Mouse (Mus musculus) C2C12 (cell line): Measurements from ENCODE around the gene Gmds.

Source experiments
- CTCF ChIP-seq: IDR thresholded peaks from one replicate; pipeline ENCODE4 v1.5.1; 2011; ENCODE audit not compliant: control insufficient read depth, insufficient read depth, insufficient read length
- FOSL1 ChIP-seq: IDR thresholded peaks from one replicate; pipeline ENCODE4 v1.8.0; 2011; ENCODE audit warnings: mild to moderate bottlenecking, low read length; ENCODE audit not compliant: poor library complexity, insufficient read depth, severe bottlenecking
- MAX ChIP-seq: IDR thresholded peaks from one replicate; pipeline ENCODE4 v1.6.1; 2011; ENCODE audit warnings: mild to moderate bottlenecking, control low read depth
- MYOD1 ChIP-seq: IDR thresholded peaks from one replicate; pipeline ENCODE4 v1.6.1; 2011; ENCODE audit warnings: low read depth; ENCODE audit not compliant: control insufficient read depth, insufficient read length
- USF1 ChIP-seq: IDR thresholded peaks from one replicate; pipeline ENCODE4 v1.6.1; 2011; ENCODE audit warnings: low read depth, mild to moderate bottlenecking, control low read depth, moderate library complexity

DNA sequence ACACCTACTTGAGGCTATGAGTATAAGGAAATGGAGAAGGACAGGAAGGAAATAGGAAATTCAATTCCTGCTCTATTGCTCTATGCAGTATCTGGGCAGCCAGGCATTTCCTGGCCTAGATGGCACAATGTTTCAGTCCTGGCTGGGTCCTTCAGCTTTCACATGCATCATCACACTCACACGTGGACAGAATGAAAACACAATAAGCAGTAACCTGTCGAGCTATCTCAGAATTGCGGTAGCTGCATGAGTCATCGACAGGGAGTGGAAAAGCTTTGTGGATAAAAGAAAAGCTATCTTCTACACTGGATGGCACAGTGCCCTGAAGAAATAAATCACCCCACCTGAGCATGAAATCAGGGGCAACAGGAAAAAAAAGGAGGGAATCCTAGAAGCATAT is 96.3 kb downstream of the Gmds start:
- TF ChIP-seq CTCF (no peak), USF1 (no peak), MYOD1 (no peak), MAX (no peak), FOSL1 (no peak)
